Mouse (Mus musculus): ENCODE measurements around the gene Stat3. TPM values are rescaled to one million over a fixed set of nuclear protein-coding genes. Genes with fewer than 3 reads are reported as not detected.

Gene Stat3
- polyA plus RNA-seq, 1 experiment from 2014 or later: 55.1 TPM

GRCm38 (mm10) chr11:100885472-100885871, 53.9 kb downstream of the Stat3 start:
- TF ChIP-seq EP300 (optimal IDR thresholded peaks at IDR 0.05) (no peak), CTCF (IDR thresholded peaks at IDR 0.05; ENCODE audit: low read depth) (no peak)
- Histone ChIP-seq H3K36me3 (ENCODE audit: control insufficient read depth, insufficient read depth, low read length) (peaks cover 14% of the 10 kb centered on the region), H3K9ac (ENCODE audit: low read length) (no peak overlapping the region), H3K27ac (replicated peaks) (no peak overlapping the region), H3K4me1 (replicated peaks; ENCODE audit: control insufficient read depth, insufficient read depth) (no peaks in the 10 kb centered on the region), H3K4me3 (ENCODE audit: low read depth, low read length) (no peak overlapping the region), H3K27me3 (ENCODE audit: control insufficient read depth, insufficient read depth, low read length) (no peaks in the 10 kb centered on the region), H3K9me3 (ENCODE audit: control insufficient read depth, low read length) (no peaks in the 10 kb centered on the region), H3K4me2 (replicated peaks; ENCODE audit: low read depth) (no peak overlapping the region)
- peak; percentile 13; the same call in 1 of the 2 replicates for ATAC-seq (ENCODE audit: low FRiP score, low TSS enrichment)
- no peak for DNase-seq (ENCODE audit: low spot score)

GRCm38 (mm10) chr11:100883640-100884039, 55.7 kb downstream of the Stat3 start:
- ATAC-seq (ENCODE audit: low FRiP score, low TSS enrichment) (no peak), DNase-seq (ENCODE audit: low spot score) (no peak)
- TF ChIP-seq EP300 (optimal IDR thresholded peaks at IDR 0.05) (no peak), CTCF (IDR thresholded peaks at IDR 0.05; ENCODE audit: low read depth) (no peak)
- Histone ChIP-seq H3K9ac (ENCODE audit: low read length) (no peak overlapping the region), H3K4me3 (ENCODE audit: low read depth, low read length) (no peak overlapping the region), H3K4me1 (replicated peaks; ENCODE audit: control insufficient read depth, insufficient read depth) (no peaks in the 10 kb centered on the region), H3K27me3 (ENCODE audit: control insufficient read depth, insufficient read depth, low read length) (no peaks in the 10 kb centered on the region), H3K9me3 (ENCODE audit: control insufficient read depth, low read length) (no peaks in the 10 kb centered on the region), H3K27ac (replicated peaks) (no peak overlapping the region), H3K4me2 (replicated peaks; ENCODE audit: low read depth) (no peak overlapping the region), H3K36me3 (ENCODE audit: control insufficient read depth, insufficient read depth, low read length) (peaks cover 4% of the 10 kb centered on the region)
- WGBS: 90% methylated on average over 10 of the region's 10 CpGs

GRCm38 (mm10) chr11:100879321-100880078, 59.8 kb downstream of the Stat3 start:
- H3K9ac ChIP-seq (ENCODE audit: low read length): no peak overlapping the region
- TF ChIP-seq CTCF (IDR thresholded peaks at IDR 0.05; ENCODE audit: low read depth): peak; percentile 31; the same call in 1 of the 2 replicates
- no peak for TF ChIP-seq EP300 (optimal IDR thresholded peaks at IDR 0.05)
- H3K4me2 ChIP-seq (replicated peaks; ENCODE audit: low read depth): no peak overlapping the region
- DNase-seq (ENCODE audit: low spot score) (peak; percentile 76), ATAC-seq (ENCODE audit: low FRiP score, low TSS enrichment) (peak; percentile 82)
- WGBS: 70% methylated on average over 15 of the region's 15 CpGs
- peaks cover 7% of the 10 kb centered on the region; the same call in 1 of the 2 replicates for H3K36me3 ChIP-seq (ENCODE audit: control insufficient read depth, insufficient read depth, low read length)
- no peaks in the 10 kb centered on the region for H3K4me1 ChIP-seq (replicated peaks; ENCODE audit: control insufficient read depth, insufficient read depth)
- no peak overlapping the region for H3K4me3 ChIP-seq (ENCODE audit: low read depth, low read length)
- H3K27ac ChIP-seq (replicated peaks): no peak overlapping the region; the same call in 1 of the 2 replicates
- H3K27me3 ChIP-seq (ENCODE audit: control insufficient read depth, insufficient read depth, low read length): no peaks in the 10 kb centered on the region
- no peaks in the 10 kb centered on the region for H3K9me3 ChIP-seq (ENCODE audit: control insufficient read depth, low read length)

GRCm38 (mm10) chr11:100875761-100876160, 63.6 kb downstream of the Stat3 start:
- no peak overlapping the region for H3K4me2 ChIP-seq (replicated peaks; ENCODE audit: low read depth)
- no peaks in the 10 kb centered on the region for H3K9me3 ChIP-seq (ENCODE audit: control insufficient read depth, low read length)
- 83% methylated on average over 3 of the region's 3 CpGs for WGBS
- ATAC-seq (ENCODE audit: low FRiP score, low TSS enrichment) (no peak), DNase-seq (ENCODE audit: low spot score) (no peak)
- H3K27ac ChIP-seq (replicated peaks): no peak overlapping the region
- no peaks in the 10 kb centered on the region for H3K4me1 ChIP-seq (replicated peaks; ENCODE audit: control insufficient read depth, insufficient read depth)
- TF ChIP-seq CTCF (IDR thresholded peaks at IDR 0.05; ENCODE audit: low read depth) (no peak), EP300 (optimal IDR thresholded peaks at IDR 0.05) (no peak)
- no peak overlapping the region for H3K9ac ChIP-seq (ENCODE audit: low read length)
- H3K36me3 ChIP-seq (ENCODE audit: control insufficient read depth, insufficient read depth, low read length): peaks cover 7% of the 10 kb centered on the region; the same call in 1 of the 2 replicates
- no peak overlapping the region for H3K4me3 ChIP-seq (ENCODE audit: low read depth, low read length)
- H3K27me3 ChIP-seq (ENCODE audit: control insufficient read depth, insufficient read depth, low read length): no peaks in the 10 kb centered on the region

- 65% methylated on average over 8 of the region's 8 CpGs for WGBS
- ATAC-seq (ENCODE audit: low FRiP score, low TSS enrichment) (no peak), DNase-seq (ENCODE audit: low spot score) (no peak)
- TF ChIP-seq EP300 (optimal IDR thresholded peaks at IDR 0.05) (no peak), CTCF (IDR thresholded peaks at IDR 0.05; ENCODE audit: low read depth) (no peak)
- H3K4me3 ChIP-seq (ENCODE audit: low read depth, low read length): no peak overlapping the region
- no peaks in the 10 kb centered on the region for H3K9me3 ChIP-seq (ENCODE audit: control insufficient read depth, low read length)
- H3K4me1 ChIP-seq (replicated peaks; ENCODE audit: control insufficient read depth, insufficient read depth): no peaks in the 10 kb centered on the region
- no peak overlapping the region for H3K9ac ChIP-seq (ENCODE audit: low read length)
- no peaks in the 10 kb centered on the region for H3K27me3 ChIP-seq (ENCODE audit: control insufficient read depth, insufficient read depth, low read length)
- H3K27ac ChIP-seq (replicated peaks): no peak overlapping the region
- no peaks in the 10 kb centered on the region for H3K36me3 ChIP-seq (ENCODE audit: control insufficient read depth, insufficient read depth, low read length)
- no peak overlapping the region for H3K4me2 ChIP-seq (replicated peaks; ENCODE audit: low read depth)
Measured at GRCm38 (mm10) chr11:100870968-100871350, 68.4 kb downstream of the Stat3 start.

- Histone ChIP-seq H3K9me3 (ENCODE audit: control insufficient read depth, low read length) (no peaks in the 10 kb centered on the region), H3K4me3 (ENCODE audit: low read depth, low read length) (no peak overlapping the region), H3K9ac (ENCODE audit: low read length) (no peak overlapping the region), H3K27ac (replicated peaks) (no peak overlapping the region), H3K27me3 (ENCODE audit: control insufficient read depth, insufficient read depth, low read length) (no peaks in the 10 kb centered on the region), H3K4me1 (replicated peaks; ENCODE audit: control insufficient read depth, insufficient read depth) (no peaks in the 10 kb centered on the region), H3K4me2 (replicated peaks; ENCODE audit: low read depth) (no peak overlapping the region), H3K36me3 (ENCODE audit: control insufficient read depth, insufficient read depth, low read length) (no peaks in the 10 kb centered on the region)
- no peak for ATAC-seq (ENCODE audit: low FRiP score, low TSS enrichment)
- WGBS: 53% methylated on average over 10 of the region's 10 CpGs
- TF ChIP-seq CTCF (IDR thresholded peaks at IDR 0.05; ENCODE audit: low read depth) (no peak), EP300 (optimal IDR thresholded peaks at IDR 0.05) (no peak)
- peak; percentile 35 for DNase-seq (ENCODE audit: low spot score)
Measured at GRCm38 (mm10) chr11:100870256-100870967, 68.9 kb downstream of the Stat3 start.
